Mouse (Mus musculus) thymus, postnatal 4 days (tissue): ENCODE results near the gene Mettl23.
A peak's percentile ranks its signal among the peaks of the same experiment; 100 is the strongest.
"Not testable (repeated sequence)": the region's sequence is repeated elsewhere in the genome, so short reads cannot be mapped to it uniquely, and the experiment has no call there.

Experiments used
- DNase-seq: peaks from one replicate; pipeline ENCODE4 v3.0.0; 2021

The Mettl23 gene

DNA sequence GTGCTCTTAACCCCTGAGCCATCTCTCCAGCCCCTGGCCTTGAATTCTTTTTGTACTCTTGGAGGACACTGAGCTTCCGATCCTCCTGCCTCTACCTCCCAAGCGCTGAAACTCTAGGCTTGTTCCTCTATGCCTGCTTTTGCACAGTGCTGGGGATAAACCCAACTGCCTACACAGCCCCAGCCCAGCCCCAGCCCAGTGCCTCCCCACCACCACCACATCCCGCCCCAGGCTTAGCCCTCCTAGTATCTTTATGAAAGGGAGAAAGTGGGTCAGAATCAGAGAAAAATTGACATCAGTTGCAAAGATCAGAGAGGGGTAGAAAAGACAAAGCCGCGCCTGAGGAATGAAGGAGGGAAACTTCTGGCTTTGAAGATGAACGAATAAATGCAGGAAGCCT lies 41.0 kb downstream of the Mettl23 start:
- DNase-seq: peak; percentile 63

DNA sequence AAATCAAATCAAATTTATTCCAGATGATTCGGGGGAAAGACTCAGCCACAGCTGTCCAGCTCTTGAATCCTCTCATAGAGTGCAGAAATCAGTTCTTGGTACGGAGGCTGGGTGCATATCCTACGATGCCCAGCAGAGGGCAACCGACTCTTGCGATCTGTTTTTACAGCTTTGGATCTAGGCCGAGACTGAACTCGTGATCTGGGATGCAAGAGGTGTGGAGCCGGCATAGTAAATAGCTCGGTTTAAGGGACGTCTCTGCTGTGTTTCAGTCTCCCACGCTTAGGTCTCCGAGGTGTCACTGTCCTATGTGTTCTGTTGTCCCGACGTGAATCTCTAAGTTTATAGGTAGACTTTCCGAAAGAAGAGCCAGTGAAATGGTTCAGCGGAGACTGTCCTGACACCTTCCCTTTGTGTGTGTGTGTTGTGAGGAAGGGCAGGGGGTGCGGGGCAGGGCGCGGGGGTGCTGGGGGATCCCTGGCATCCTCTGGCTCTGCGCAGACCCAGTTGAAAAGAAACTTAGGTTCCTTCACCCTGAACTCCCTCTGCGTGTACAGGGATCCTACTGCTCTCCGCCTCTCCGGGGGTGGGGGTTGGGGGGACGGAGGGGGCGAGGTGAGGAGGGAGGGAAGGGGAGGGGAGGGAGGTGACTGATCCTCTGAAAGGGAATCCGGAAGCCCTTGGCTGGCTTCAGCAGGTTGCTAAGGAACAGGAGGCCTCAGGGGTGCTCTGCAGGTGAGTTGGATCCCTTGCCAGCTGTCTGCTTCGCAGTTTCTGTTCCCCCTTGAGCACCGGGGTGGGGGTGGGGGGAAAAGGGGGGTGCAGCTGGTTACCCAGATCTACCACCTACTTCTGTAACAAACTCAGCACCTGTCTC lies 42.4 kb downstream of the Mettl23 start:
- DNase-seq: peak; percentile 88

DNA sequence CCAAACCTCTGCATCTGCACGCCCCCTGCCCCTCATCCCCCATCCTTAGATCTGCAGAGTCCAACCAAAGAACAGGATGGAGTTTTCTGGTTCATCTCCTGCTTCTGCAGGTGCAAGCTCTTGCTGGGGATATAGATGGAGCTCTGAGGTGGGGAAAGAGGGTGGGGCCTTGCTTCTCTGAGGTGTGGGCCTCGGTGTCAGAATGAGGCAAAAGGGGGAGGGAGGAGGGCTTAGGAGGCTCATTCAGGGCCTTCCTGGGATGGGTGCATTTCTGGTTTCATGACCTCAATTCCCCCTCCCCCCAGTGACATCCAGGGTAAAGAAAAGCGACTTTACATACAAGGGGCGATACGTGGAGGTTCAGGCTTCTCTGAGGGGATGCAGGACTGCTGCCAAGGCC lies 44.1 kb downstream of the Mettl23 start:
- peak; percentile 57 for DNase-seq

DNA sequence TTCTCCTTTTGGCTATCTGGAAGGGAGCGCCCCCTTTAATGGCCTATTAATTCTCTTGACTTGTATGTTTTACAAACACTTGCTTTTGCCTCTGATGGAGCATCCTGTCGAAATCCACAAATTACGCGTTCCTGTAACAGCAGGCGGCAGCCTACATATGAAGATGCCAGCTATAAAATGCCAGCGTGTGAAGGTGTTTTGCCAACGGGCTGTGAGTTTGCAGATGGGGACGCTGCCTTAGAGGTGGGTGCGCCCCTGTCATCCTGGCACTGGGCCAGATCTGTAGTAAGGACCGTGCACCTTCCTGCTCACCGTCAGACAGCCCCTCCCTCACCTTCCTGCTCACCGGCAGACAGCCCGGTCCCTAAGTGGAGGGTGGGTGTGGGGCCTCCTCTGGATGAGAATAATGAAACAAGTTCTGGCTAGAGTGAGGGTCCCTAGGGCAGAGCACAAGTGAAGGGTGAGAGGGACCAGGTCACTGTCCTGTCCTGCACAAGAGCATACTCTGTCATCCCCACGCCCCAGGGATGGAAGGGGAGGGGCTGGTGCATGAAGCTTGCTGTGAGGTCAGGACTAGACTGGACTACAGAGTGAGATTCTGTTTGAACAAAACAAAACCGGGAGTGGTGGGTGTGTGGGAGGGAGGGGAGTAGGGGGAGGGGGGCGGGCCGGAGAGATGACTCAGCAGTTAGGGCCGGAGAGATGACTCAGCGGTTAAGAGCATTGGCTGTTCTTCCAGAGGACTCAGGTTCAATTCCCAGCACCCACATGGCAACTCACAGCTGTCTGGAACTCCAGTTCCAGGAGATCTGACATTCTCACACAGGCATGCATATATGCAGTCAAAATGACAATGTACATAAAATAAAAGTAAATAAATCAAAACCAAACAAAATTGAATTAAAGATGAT lies 50.7 kb downstream of the Mettl23 start:
- DNase-seq: peak; percentile 28

DNA sequence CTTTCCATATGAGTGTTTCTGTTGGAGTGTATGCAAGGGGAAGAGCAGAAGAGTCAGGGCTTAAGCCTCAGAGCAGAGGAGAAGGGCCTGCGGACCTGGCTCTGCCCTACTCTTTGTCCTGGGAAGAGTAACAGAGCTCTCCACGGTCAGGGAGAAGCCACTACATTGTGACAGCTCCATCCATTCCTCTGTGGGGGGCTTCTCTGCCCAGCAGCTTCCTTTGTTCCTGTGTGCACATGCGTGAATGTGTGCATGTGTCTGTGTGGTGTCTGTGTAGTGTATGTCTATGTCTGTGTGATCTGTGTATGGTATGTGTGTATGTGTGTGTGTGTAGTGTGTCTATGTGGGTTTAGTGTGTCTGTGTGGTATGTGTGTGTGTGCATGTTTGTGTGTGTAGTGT lies 52.3 kb downstream of the Mettl23 start:
- no peak for DNase-seq

DNA sequence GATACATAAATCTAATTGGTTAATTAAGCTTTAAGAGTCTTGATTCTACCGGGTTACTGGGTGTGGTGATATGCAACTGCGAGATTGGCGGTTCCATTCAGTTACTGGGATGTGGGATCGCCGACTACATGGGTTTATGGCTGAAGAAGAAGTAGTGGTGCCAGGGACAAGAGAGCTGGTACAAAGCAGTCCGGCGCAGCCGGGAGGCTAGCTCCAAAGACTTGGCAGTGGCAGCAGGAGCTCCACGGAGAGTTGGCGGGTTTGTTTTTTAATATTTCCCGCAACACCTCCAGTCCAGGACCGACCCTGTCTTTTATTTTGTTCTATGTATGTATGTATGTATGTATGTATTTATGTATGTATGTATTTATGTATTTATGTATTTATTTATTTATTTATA lies 56.2 kb downstream of the Mettl23 start:
- no peak for DNase-seq

DNA sequence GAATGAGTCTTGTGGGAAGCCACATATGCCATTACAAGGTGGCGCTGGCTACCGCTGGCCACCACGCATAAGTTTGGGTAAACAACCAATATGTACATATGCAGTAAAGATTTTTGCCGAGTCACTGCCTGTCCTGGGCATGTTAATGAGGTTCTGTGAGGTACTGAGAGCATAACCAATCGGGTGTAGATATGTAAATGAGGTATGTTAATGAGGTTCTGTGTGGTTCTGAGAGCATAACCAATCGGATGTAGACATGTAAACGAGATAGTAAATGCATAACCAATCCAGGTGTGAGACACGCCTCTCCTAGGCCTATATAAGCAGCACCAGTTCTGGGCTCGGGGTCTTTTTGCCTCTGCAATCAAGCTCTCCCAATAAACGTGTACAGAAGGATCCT lies 59.5 kb downstream of the Mettl23 start:
- DNase-seq: not testable (repeated sequence)
